Mouse (Mus musculus) heart, postnatal 0 days (tissue): Measurements from ENCODE around the gene Grm2.

Source experiments
- CTCF ChIP-seq: IDR thresholded peaks from 2 replicates; pipeline ENCODE4 v1.5.1; 2016; ENCODE audit warnings: antibody characterized with exemption, control low read depth, low read depth
- EP300 ChIP-seq: IDR thresholded peaks from 2 replicates; pipeline ENCODE4 v1.6.1; 2016; ENCODE audit warnings: antibody characterized with exemption, low read depth

DNA sequence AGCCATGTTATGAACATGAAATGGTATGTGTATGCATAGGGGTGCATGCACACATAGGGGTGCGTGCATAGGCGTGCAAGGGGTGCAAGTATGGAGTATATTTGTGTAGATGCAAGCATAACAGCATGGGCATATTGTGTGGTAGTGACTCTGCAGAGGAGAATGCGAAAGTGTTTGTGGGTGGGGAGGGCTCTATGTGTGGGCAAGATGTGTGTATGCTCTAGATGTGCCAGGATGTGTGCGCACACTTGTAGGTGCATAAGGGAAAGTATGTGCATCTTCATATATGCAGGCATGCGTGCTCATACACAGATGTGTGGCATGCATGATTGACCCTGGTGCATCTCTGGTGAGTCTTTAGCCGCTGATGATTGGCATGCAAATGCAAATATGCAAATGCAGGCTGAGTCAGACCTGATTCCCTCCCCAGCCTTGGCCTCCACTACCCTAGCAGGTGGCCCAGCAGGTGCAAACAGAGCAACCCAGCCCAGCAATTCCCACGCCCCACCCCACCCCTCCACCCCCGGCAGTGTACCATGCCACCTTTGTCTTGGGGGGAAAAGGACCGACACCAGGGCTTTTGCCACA, 10.1 kb downstream of the Grm2 start:
- no peak for TF ChIP-seq CTCF
- TF ChIP-seq EP300: no peak
